ENCODE assay signal across 34 mouse cellular contexts in the genomic region with DNA sequence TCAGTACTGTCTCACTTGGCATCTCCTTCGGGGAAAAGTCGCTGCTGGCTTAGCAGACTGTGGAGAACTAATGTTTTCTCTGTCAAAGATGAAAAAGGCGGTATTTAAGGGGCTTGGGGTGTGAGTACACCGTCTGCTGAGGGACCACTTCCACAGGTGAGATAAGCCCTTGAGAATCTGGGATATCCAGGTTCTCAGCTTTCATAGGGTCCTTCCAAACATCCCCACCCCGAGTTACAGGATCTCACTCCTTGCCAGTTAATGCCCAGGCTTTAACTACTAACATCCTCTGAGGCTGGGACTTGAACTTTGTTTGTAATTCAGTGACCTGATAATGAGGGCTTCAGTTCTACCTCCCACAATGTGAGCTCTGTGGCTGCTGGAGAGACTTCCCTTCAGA.
"Had no signal": no experiment of that assay in that cellular context is flagged by ENCODE, and none has a peak within 500 bp of the region (broad histone marks: within the 10 kb centered on the region; RNA-seq: fewer than 3 reads in every experiment).

No protein-coding gene starts in this region.

- H3K9me3 ChIP-seq: heart, embryonic 10.5 days; heart, embryonic 12.5 days; heart, embryonic 13.5 days; heart, embryonic 15.5 days; hindbrain, embryonic 10.5 days; hindbrain, embryonic 12.5 days; hindbrain, embryonic 13.5 days; hindbrain, embryonic 15.5 days; intestine, embryonic 15.5 days; kidney, embryonic 15.5 days had no signal

- H3K4me2 ChIP-seq: heart, embryonic 11.5 days; heart, embryonic 12.5 days; heart, embryonic 13.5 days; heart, embryonic 15.5 days; hindbrain, embryonic 12.5 days; hindbrain, embryonic 13.5 days; hindbrain, embryonic 14.5 days; hindbrain, embryonic 15.5 days; intestine, embryonic 15.5 days; kidney, embryonic 15.5 days had no signal

- DNase-seq: heart, postnatal 10 days; heart, postnatal 14 days; heart, postnatal 36 days; heart, postnatal 4 days; kidney, adult 11 months; kidney, adult 18-20 months; kidney, adult 2 months; kidney, adult 8-10 months; kidney, adult 9 months; kidney, postnatal 10 days; kidney, postnatal 14 days; kidney, postnatal 25 days; kidney, postnatal 36 days; kidney, postnatal 4 days; layer of hippocampus, adult 9-11 months; layer of hippocampus, postnatal 36 days had no signal

- H3K27ac ChIP-seq: heart, embryonic 10.5 days; heart, embryonic 13.5 days; heart, embryonic 15.5 days; hindbrain, embryonic 10.5 days; hindbrain, embryonic 12.5 days; hindbrain, embryonic 13.5 days; hindbrain, embryonic 14.5 days; hindbrain, embryonic 15.5 days; hindbrain, postnatal 0 days; intestine, embryonic 15.5 days; kidney, embryonic 15.5 days; kidney, postnatal 0 days had no signal

- ATAC-seq: hindbrain, embryonic 16.5 days; hindbrain, postnatal 0 days; inflammation-experienced regulatory T-cells, adult 6 months; intestine, embryonic 15.5 days; intestine, embryonic 16.5 days; intestine, postnatal 0 days had no signal

- H3K4me3 ChIP-seq: heart, embryonic 10.5 days; heart, embryonic 12.5 days; heart, embryonic 13.5 days; heart, embryonic 15.5 days; hindbrain, embryonic 10.5 days; hindbrain, embryonic 12.5 days; hindbrain, embryonic 13.5 days; hindbrain, embryonic 15.5 days; intestine, embryonic 15.5 days; kidney, embryonic 15.5 days had no signal

- H3K36me3 ChIP-seq: heart, embryonic 10.5 days; heart, embryonic 12.5 days; heart, embryonic 13.5 days; heart, embryonic 15.5 days; hindbrain, embryonic 10.5 days; hindbrain, embryonic 12.5 days; hindbrain, embryonic 13.5 days; hindbrain, embryonic 15.5 days; intestine, embryonic 15.5 days; kidney, embryonic 15.5 days had no signal

- H3K27me3 ChIP-seq: heart, embryonic 15.5 days; hindbrain, embryonic 12.5 days; hindbrain, embryonic 13.5 days; hindbrain, embryonic 15.5 days; intestine, embryonic 15.5 days had no signal

- H3K9ac ChIP-seq: heart, embryonic 12.5 days; heart, embryonic 13.5 days; heart, embryonic 15.5 days; hindbrain, embryonic 12.5 days; hindbrain, embryonic 13.5 days; hindbrain, embryonic 14.5 days; hindbrain, embryonic 15.5 days; intestine, embryonic 15.5 days; kidney, embryonic 15.5 days had no signal
